In genomic region chr6:90605298-90605665, GRCm38 (mm10) we compare ENCODE assay signal across 9 mouse cellular contexts. TPM values are rescaled to one million over a fixed set of nuclear protein-coding genes. Genes with fewer than 3 reads are reported as not detected.
DNase-seq lines count a peak whose midpoint lies in the region; ATAC-seq and TF ChIP-seq lines count a peak whose summit lies in the region.
"Had no signal": no experiment of that assay in that cellular context is flagged by ENCODE, and none has a peak within 500 bp of the region (broad histone marks: within the 10 kb centered on the region; RNA-seq: fewer than 3 reads in every experiment).

No protein-coding gene starts in this region.

- no peak for DNase-seq in heart, postnatal 36 days
- no peak for DNase-seq in forebrain, embryonic 11.5 days (ENCODE audit: low spot score)
- no peak for DNase-seq in liver, embryonic 14.5 days (ENCODE audit: low read depth in 3 of 3, low spot score in 3 of 3)
- no peak for DNase-seq in frontal cortex, postnatal 25 days (ENCODE audit: low spot score in 2 of 2)
- DNase-seq in adrenal gland, postnatal 4 days (ENCODE audit: low spot score in 2 of 2): no peak
- no peak for DNase-seq in layer of hippocampus, postnatal 10 days (ENCODE audit: low spot score in 2 of 2)

- no peaks in the 10 kb centered on the region for H3K36me3 ChIP-seq in heart, embryonic 12.5 days
- no peaks in the 10 kb centered on the region for H3K36me3 ChIP-seq in C2C12 (ENCODE audit: control insufficient read depth, insufficient read depth)
- H3K36me3 ChIP-seq in forebrain, embryonic 11.5 days (ENCODE audit: control insufficient read depth, insufficient read depth, low read length): no peaks in the 10 kb centered on the region
- no peaks in the 10 kb centered on the region for H3K36me3 ChIP-seq in liver, embryonic 14.5 days (replicated peaks; ENCODE audit: control insufficient read depth, insufficient read depth, low read depth)

- no peak for TF ChIP-seq CTCF in C2C12 (IDR thresholded peaks at IDR 0.05; ENCODE audit: control insufficient read depth, insufficient read depth, insufficient read length)
- TF ChIP-seq CTCF in liver, embryonic 14.5 days (IDR thresholded peaks at IDR 0.05; ENCODE audit: low read depth): no peak

- intact Hi-C loops in heart, postnatal 36 days (cut with DNase I): loop anchor here (5.0 kb wide), 1 partner anchor 47 kb away; no protein-coding TSS in a partner anchor

- H3K4me2 ChIP-seq in heart, embryonic 12.5 days: peak overlapping the region; percentile 88
- H3K4me2 ChIP-seq in forebrain, embryonic 11.5 days (ENCODE audit: low read depth, low read length, severe bottlenecking): peak overlapping the region; percentile 89
- H3K4me2 ChIP-seq in liver, embryonic 14.5 days (ENCODE audit: low read depth): peak overlapping the region; percentile 74

- H3K27ac ChIP-seq in heart, embryonic 12.5 days (ENCODE audit: poor library complexity, severe bottlenecking): 0 out of 2 replicates have a peak overlapping the region, but pooled peaks have one; percentile 5
- no peak overlapping the region for H3K27ac ChIP-seq in forebrain, embryonic 11.5 days (ENCODE audit: low read depth, low read length)
- H3K27ac ChIP-seq in liver, embryonic 14.5 days: peak overlapping the region; percentile 12

- H3K4me3 ChIP-seq in heart, embryonic 12.5 days: peak overlapping the region; percentile 66
- no peak overlapping the region for H3K4me3 ChIP-seq in C2C12 (ENCODE audit: insufficient read depth, poor library complexity, severe bottlenecking)
- peak overlapping the region; percentile 52 for H3K4me3 ChIP-seq in forebrain, embryonic 11.5 days (ENCODE audit: low read depth, low read length)
- peak overlapping the region; percentile 71 to 81 for H3K4me3 ChIP-seq in liver, embryonic 14.5 days (ENCODE audit: insufficient read depth in 1 of 2, low read depth in 2 of 2, low read length in 2 of 2)

- 13% methylated on average over 5 of the region's 5 CpGs for WGBS in heart, embryonic 12.5 days
- 17% methylated on average over 5 of the region's 5 CpGs for WGBS in forebrain, embryonic 11.5 days
- WGBS in liver, embryonic 14.5 days (ENCODE audit: insufficient replicate concordance): 8% methylated on average over 5 of the region's 5 CpGs

- no peak for TF ChIP-seq EP300 in liver, embryonic 14.5 days (IDR thresholded peaks at IDR 0.05; ENCODE audit: low read depth)

- peaks cover 48% of the 10 kb centered on the region for H3K4me1 ChIP-seq in heart, embryonic 12.5 days (replicated peaks)
- H3K4me1 ChIP-seq in forebrain, embryonic 11.5 days (replicated peaks; ENCODE audit: control insufficient read depth, insufficient read depth, low read length): 0 out of 2 replicates have a peak, but pooled peaks cover 2% of the 10 kb centered on the region
- peaks cover 49 to 57% of the 10 kb centered on the region in 2 experiments for H3K4me1 ChIP-seq in liver, embryonic 14.5 days (replicated peaks; ENCODE audit: control insufficient read depth in 2 of 2, insufficient read depth in 2 of 2, low read length in 1 of 2)

- H3K79me2 ChIP-seq in C2C12 (ENCODE audit: control insufficient read depth, insufficient read depth): no peaks in the 10 kb centered on the region

- H3K9ac ChIP-seq in heart, embryonic 12.5 days: peak overlapping the region; percentile 80
- H3K9ac ChIP-seq in forebrain, embryonic 11.5 days (ENCODE audit: low read length): peak overlapping the region; percentile 72; the same call in 1 of the 2 replicates
- peak overlapping the region; percentile 71 for H3K9ac ChIP-seq in liver, embryonic 14.5 days (replicated peaks)

- H3K79me3 ChIP-seq in C2C12 (ENCODE audit: low read depth): no peaks in the 10 kb centered on the region

- peak overlapping the region; percentile 44 for H3ac ChIP-seq in C2C12 (ENCODE audit: control insufficient read depth, insufficient read length, low read depth)

- no peaks in the 10 kb centered on the region; the same call in 1 of the 2 replicates for H3K27me3 ChIP-seq in heart, embryonic 12.5 days (replicated peaks)
- peaks cover 22% of the 10 kb centered on the region for H3K27me3 ChIP-seq in C2C12 (ENCODE audit: control insufficient read depth, insufficient read depth, insufficient read length)
- peaks cover 5% of the 10 kb centered on the region; the same call in 1 of the 2 replicates for H3K27me3 ChIP-seq in forebrain, embryonic 11.5 days (ENCODE audit: control insufficient read depth, insufficient read depth, low read length)
- no peaks in the 10 kb centered on the region for H3K27me3 ChIP-seq in liver, embryonic 14.5 days (ENCODE audit: control insufficient read depth, insufficient read depth, low read length)
- H3K27me3 ChIP-seq: Patski had no signal

- ATAC-seq in heart, embryonic 12.5 days (ENCODE audit: insufficient number of reproducible peaks, low FRiP score): no peak
- ATAC-seq in forebrain, embryonic 11.5 days (replicated peaks; ENCODE audit: low FRiP score): no peak
- ATAC-seq in liver, embryonic 14.5 days (ENCODE audit: insufficient read depth): no peak

- no peaks in the 10 kb centered on the region for H3K9me3 ChIP-seq in heart, embryonic 12.5 days (replicated peaks)
- H3K9me3 ChIP-seq in forebrain, embryonic 11.5 days (ENCODE audit: control insufficient read depth, low read length): no peaks in the 10 kb centered on the region
- no peaks in the 10 kb centered on the region for H3K9me3 ChIP-seq in liver, embryonic 14.5 days (ENCODE audit: control insufficient read depth, low read length)

TF ChIP-seq in C2C12, 6 proteins besides CTCF, POLR2A, EP300 and RAD21:
- TF ChIP-seq USF1 (IDR thresholded peaks at IDR 0.05; ENCODE audit: low read depth) (no peak), MAX (IDR thresholded peaks at IDR 0.05) (no peak)
TF ChIP-seq in C2C12: peak in this region for 0.

RNA-seq across cellular contexts. Expression of gene Slc41a3, which starts 0.8 kb away (rescaled TPM):
- polyA plus RNA-seq in heart, embryonic 12.5 days (2016; fragmentation: Nextera tagmentation; extraction: Ambion mirVana): 11.4 and 12.2 TPM in 2 replicates
- 10 to 100 TPM; 68.8 to 72.1 TPM for total RNA-seq in heart, postnatal 36 days (2021)
- polyA plus RNA-seq in C2C12 (2012; fragmentation: generic; extraction: Trizol): 0.97 TPM
- polyA plus RNA-seq in forebrain, embryonic 11.5 days (2014; fragmentation: Nextera tagmentation; extraction: Ambion mirVana): 2.2 and 2.4 TPM in 2 replicates
- polyA plus RNA-seq in liver, embryonic 14.5 days (2012; rRNA removed): 23.5 and 25.3 TPM in 2 replicates
- 27.6 and 30.6 TPM in 2 replicates for polyA plus RNA-seq in liver, embryonic 14.5 days (2014; fragmentation: Nextera tagmentation; extraction: Ambion mirVana)
- 10 to 100 TPM; 20.3 to 22.2 TPM for total RNA-seq in adrenal gland, postnatal 4 days (2021)
- total RNA-seq in layer of hippocampus, postnatal 10 days (2021): 1 to 10 TPM; 8.2 TPM
